Mouse (Mus musculus) bone marrow macrophage, adult 2 months (primary cell): ENCODE measurements around the gene Il21r.

Experiments
- CTCF ChIP-seq: IDR thresholded peaks from 2 replicates; pipeline ENCODE4 v1.5.1; 2012; ENCODE audit warnings: low read depth, mild to moderate bottlenecking, low read length, moderate library complexity
- POLR2A ChIP-seq: IDR thresholded peaks from 2 replicates; pipeline ENCODE4 v1.6.1; 2012; ENCODE audit warnings: mild to moderate bottlenecking, low read depth, low read length, borderline replicate concordance

- TF ChIP-seq CTCF, result no peak
- no peak for TF ChIP-seq POLR2A
These were observed 67.6 kb downstream of the Il21r start for GRCm38 (mm10) chr7:125670865-125671264.
